Mouse (Mus musculus) cortical plate, adult 2 months (tissue): ENCODE measurements around the gene Adgrg3.

Source experiments
- CTCF ChIP-seq: fragments of 200-500 bp; IDR thresholded peaks from 2 replicates; pipeline ENCODE4 v1.5.1; 2011; ENCODE audit warnings: mild to moderate bottlenecking, control low read depth, low read length; ENCODE audit not compliant: insufficient read depth; ENCODE audit errors: extremely low read depth
- POLR2A ChIP-seq: fragments of 200-500 bp; IDR thresholded peaks from 2 replicates; pipeline ENCODE4 v1.6.1; 2011; ENCODE audit warnings: mild to moderate bottlenecking, low read length, control low read depth; ENCODE audit not compliant: insufficient read depth; ENCODE audit errors: extremely low read depth

GRCm38 (mm10) chr8:94980176-94980575 lies 37.3 kb upstream of the Adgrg3 start:
- TF ChIP-seq CTCF (no peak), POLR2A (no peak)
